Mouse (Mus musculus): ENCODE measurements around the gene Col17a1. TPM values are rescaled to one million over a fixed set of nuclear protein-coding genes. Genes with fewer than 3 reads are reported as not detected.
A peak's percentile ranks its signal among the peaks of the same experiment; 100 is the strongest.

Col17a1 gene
- polyA plus RNA-seq, 1 experiment from 2014 or later = 0.08 TPM

GRCm38 (mm10) chr19:47695725-47696124, 3.8 kb upstream of the Col17a1 start:
- Histone ChIP-seq H3K4me1 (ENCODE audit: control insufficient read depth, low read depth, low read length) (no peaks in the 10 kb centered on the region), H3K9me3 (replicated peaks; ENCODE audit: control insufficient read depth, low read length) (no peaks in the 10 kb centered on the region), H3K9ac (ENCODE audit: low read depth, low read length) (no peak overlapping the region), H3K27ac (ENCODE audit: low read length) (no peak overlapping the region), H3K27me3 (ENCODE audit: control insufficient read depth, insufficient read depth, low read depth, low read length) (no peaks in the 10 kb centered on the region), H3K36me3 (ENCODE audit: control insufficient read depth, insufficient read depth) (no peaks in the 10 kb centered on the region), H3K4me2 (ENCODE audit: low read depth, low read length) (no peak overlapping the region), H3K4me3 (ENCODE audit: low read depth, low read length) (no peak overlapping the region)
- ATAC-seq (ENCODE audit: low read depth) = no peak
- WGBS (ENCODE audit: insufficient replicate concordance) = 28% methylated on average over 6 of the region's 6 CpGs

DNA sequence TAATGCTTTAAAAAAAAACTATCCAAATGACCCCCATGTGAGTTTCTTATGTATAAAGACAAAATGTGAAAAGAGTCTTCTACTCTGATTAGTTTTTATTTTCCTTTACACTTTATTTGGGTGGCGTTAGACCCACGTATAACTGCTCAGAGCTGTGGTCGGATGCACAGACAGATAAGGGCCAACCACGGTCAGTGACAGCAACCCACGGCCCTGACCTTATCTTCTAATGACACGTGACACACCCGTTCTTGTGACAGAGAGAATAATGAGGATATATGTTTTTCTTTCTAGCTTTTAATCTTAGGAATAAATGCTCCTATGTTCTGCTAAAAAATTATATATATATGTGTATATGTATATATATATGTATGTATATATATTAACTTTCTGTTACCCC, 2.3 kb downstream of the Col17a1 start:
- Histone ChIP-seq H3K36me3 (ENCODE audit: control insufficient read depth, insufficient read depth) (no peaks in the 10 kb centered on the region), H3K27me3 (ENCODE audit: control insufficient read depth, insufficient read depth, low read depth, low read length) (no peaks in the 10 kb centered on the region), H3K4me1 (ENCODE audit: control insufficient read depth, low read depth, low read length) (no peaks in the 10 kb centered on the region), H3K4me2 (ENCODE audit: low read depth, low read length) (no peak overlapping the region), H3K9me3 (replicated peaks; ENCODE audit: control insufficient read depth, low read length) (no peaks in the 10 kb centered on the region), H3K27ac (ENCODE audit: low read length) (no peak overlapping the region), H3K4me3 (ENCODE audit: low read depth, low read length) (no peak overlapping the region), H3K9ac (ENCODE audit: low read depth, low read length) (no peak overlapping the region)
- WGBS (ENCODE audit: insufficient replicate concordance) = 29% methylated on average over 7 of the region's 7 CpGs
- no peak for ATAC-seq (ENCODE audit: low read depth)

GRCm38 (mm10) chr19:47678675-47679074, 13.2 kb downstream of the Col17a1 start:
- no peak overlapping the region for H3K27ac ChIP-seq (ENCODE audit: low read length)
- no peak overlapping the region for H3K4me2 ChIP-seq (ENCODE audit: low read depth, low read length)
- H3K9ac ChIP-seq (ENCODE audit: low read depth, low read length) = no peak overlapping the region
- H3K27me3 ChIP-seq (ENCODE audit: control insufficient read depth, insufficient read depth, low read depth, low read length) = no peaks in the 10 kb centered on the region
- no peak overlapping the region for H3K4me3 ChIP-seq (ENCODE audit: low read depth, low read length)
- no peaks in the 10 kb centered on the region for H3K4me1 ChIP-seq (ENCODE audit: control insufficient read depth, low read depth, low read length)
- no peak for ATAC-seq (ENCODE audit: low read depth)
- H3K36me3 ChIP-seq (ENCODE audit: control insufficient read depth, insufficient read depth) = no peaks in the 10 kb centered on the region
- 68% methylated on average over 12 of the region's 12 CpGs for WGBS (ENCODE audit: insufficient replicate concordance)
- H3K9me3 ChIP-seq (replicated peaks; ENCODE audit: control insufficient read depth, low read length) = no peaks in the 10 kb centered on the region

- no peaks in the 10 kb centered on the region for H3K9me3 ChIP-seq (replicated peaks; ENCODE audit: control insufficient read depth, low read length)
- no peaks in the 10 kb centered on the region for H3K36me3 ChIP-seq (ENCODE audit: control insufficient read depth, insufficient read depth)
- H3K4me2 ChIP-seq (ENCODE audit: low read depth, low read length) = no peak overlapping the region
- H3K9ac ChIP-seq (ENCODE audit: low read depth, low read length) = no peak overlapping the region
- H3K4me3 ChIP-seq (ENCODE audit: low read depth, low read length) = no peak overlapping the region
- no peak overlapping the region for H3K27ac ChIP-seq (ENCODE audit: low read length)
- no peaks in the 10 kb centered on the region for H3K27me3 ChIP-seq (ENCODE audit: control insufficient read depth, insufficient read depth, low read depth, low read length)
- 26% methylated on average over 8 of the region's 8 CpGs for WGBS (ENCODE audit: insufficient replicate concordance)
- H3K4me1 ChIP-seq (ENCODE audit: control insufficient read depth, low read depth, low read length) = no peaks in the 10 kb centered on the region
- no peak for ATAC-seq (ENCODE audit: low read depth)
These were observed 17.5 kb downstream of the Col17a1 start for GRCm38 (mm10) chr19:47674419-47674818.

DNA sequence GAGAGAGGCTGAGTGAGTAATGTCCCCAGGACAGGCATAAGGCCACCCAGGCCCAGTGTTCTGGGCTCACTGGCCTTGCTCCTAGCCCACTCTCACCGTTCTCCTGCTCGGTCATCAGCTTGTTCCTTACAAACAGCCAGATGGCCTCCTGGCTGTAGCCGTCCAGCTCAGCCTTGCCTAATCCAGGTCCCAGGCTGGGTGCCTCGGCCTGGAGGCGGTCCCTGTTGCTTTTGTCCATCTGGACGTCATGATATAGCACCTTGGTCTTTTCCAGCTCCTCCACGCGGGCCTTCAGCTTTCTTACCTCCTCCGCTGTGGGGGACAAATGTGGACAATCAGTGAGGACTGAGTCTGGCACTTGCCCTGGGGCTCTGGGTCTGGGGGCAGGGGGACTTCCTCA, 23.5 kb downstream of the Col17a1 start:
- H3K4me2 ChIP-seq (ENCODE audit: low read depth, low read length) = no peak overlapping the region
- H3K36me3 ChIP-seq (ENCODE audit: control insufficient read depth, insufficient read depth) = no peaks in the 10 kb centered on the region
- ATAC-seq (ENCODE audit: low read depth) = no peak
- H3K4me1 ChIP-seq (ENCODE audit: control insufficient read depth, low read depth, low read length) = no peaks in the 10 kb centered on the region
- no peak overlapping the region for H3K27ac ChIP-seq (ENCODE audit: low read length)
- 68% methylated on average over 9 of the region's 9 CpGs for WGBS (ENCODE audit: insufficient replicate concordance)
- H3K9ac ChIP-seq (ENCODE audit: low read depth, low read length) = no peak overlapping the region
- no peaks in the 10 kb centered on the region for H3K27me3 ChIP-seq (ENCODE audit: control insufficient read depth, insufficient read depth, low read depth, low read length)
- H3K9me3 ChIP-seq (replicated peaks; ENCODE audit: control insufficient read depth, low read length) = no peaks in the 10 kb centered on the region
- no peak overlapping the region for H3K4me3 ChIP-seq (ENCODE audit: low read depth, low read length)

DNA sequence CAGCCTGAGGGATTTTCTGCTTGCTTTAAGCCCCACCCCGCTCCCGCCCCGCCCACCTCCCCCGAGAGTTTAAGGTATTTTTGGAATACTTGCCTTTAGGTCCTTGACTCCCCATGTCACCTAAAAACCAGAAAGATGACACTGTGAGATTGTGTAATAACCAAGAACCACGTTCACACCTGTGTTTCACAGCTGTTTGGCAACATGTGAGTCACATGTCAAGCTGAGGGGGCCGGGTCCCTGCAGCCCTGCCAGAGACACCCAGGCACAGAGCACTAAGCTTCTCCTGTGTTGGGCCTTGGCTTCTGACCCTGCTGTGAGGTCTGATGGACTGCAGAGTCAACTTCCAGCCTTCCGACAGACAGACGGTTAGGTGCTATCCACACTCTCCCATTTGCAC, 24.3 kb downstream of the Col17a1 start:
- Histone ChIP-seq H3K4me2 (ENCODE audit: low read depth, low read length) (no peak overlapping the region), H3K4me3 (ENCODE audit: low read depth, low read length) (no peak overlapping the region), H3K9me3 (replicated peaks; ENCODE audit: control insufficient read depth, low read length) (no peaks in the 10 kb centered on the region), H3K27ac (ENCODE audit: low read length) (no peak overlapping the region), H3K9ac (ENCODE audit: low read depth, low read length) (no peak overlapping the region), H3K27me3 (ENCODE audit: control insufficient read depth, insufficient read depth, low read depth, low read length) (no peaks in the 10 kb centered on the region), H3K36me3 (ENCODE audit: control insufficient read depth, insufficient read depth) (no peaks in the 10 kb centered on the region), H3K4me1 (ENCODE audit: control insufficient read depth, low read depth, low read length) (no peaks in the 10 kb centered on the region)
- 47% methylated on average over 8 of the region's 8 CpGs for WGBS (ENCODE audit: insufficient replicate concordance)
- ATAC-seq (ENCODE audit: low read depth) = no peak

- Histone ChIP-seq H3K4me2 (ENCODE audit: low read depth, low read length) (no peak overlapping the region), H3K4me1 (ENCODE audit: control insufficient read depth, low read depth, low read length) (no peaks in the 10 kb centered on the region), H3K36me3 (ENCODE audit: control insufficient read depth, insufficient read depth) (no peaks in the 10 kb centered on the region), H3K9ac (ENCODE audit: low read depth, low read length) (no peak overlapping the region), H3K27me3 (ENCODE audit: control insufficient read depth, insufficient read depth, low read depth, low read length) (no peaks in the 10 kb centered on the region), H3K4me3 (ENCODE audit: low read depth, low read length) (no peak overlapping the region), H3K9me3 (replicated peaks; ENCODE audit: control insufficient read depth, low read length) (no peaks in the 10 kb centered on the region), H3K27ac (ENCODE audit: low read length) (no peak overlapping the region)
- 74% methylated on average over 9 of the region's 9 CpGs for WGBS (ENCODE audit: insufficient replicate concordance)
- ATAC-seq (ENCODE audit: low read depth) = 0 out of 2 replicates have a peak, but pooled peaks have one; percentile 35
These were observed 32.0 kb downstream of the Col17a1 start for GRCm38 (mm10) chr19:47659765-47660408.

- Histone ChIP-seq H3K4me2 (ENCODE audit: low read depth, low read length) (no peak overlapping the region), H3K27me3 (ENCODE audit: control insufficient read depth, insufficient read depth, low read depth, low read length) (no peaks in the 10 kb centered on the region), H3K9me3 (replicated peaks; ENCODE audit: control insufficient read depth, low read length) (no peaks in the 10 kb centered on the region), H3K4me1 (ENCODE audit: control insufficient read depth, low read depth, low read length) (no peaks in the 10 kb centered on the region), H3K4me3 (ENCODE audit: low read depth, low read length) (no peak overlapping the region), H3K36me3 (ENCODE audit: control insufficient read depth, insufficient read depth) (no peaks in the 10 kb centered on the region), H3K9ac (ENCODE audit: low read depth, low read length) (no peak overlapping the region), H3K27ac (ENCODE audit: low read length) (no peak overlapping the region)
- 15% methylated on average over 5 of the region's 5 CpGs for WGBS (ENCODE audit: insufficient replicate concordance)
- no peak; the same call in 1 of the 2 replicates for ATAC-seq (ENCODE audit: low read depth)
These were observed 32.9 kb downstream of the Col17a1 start for GRCm38 (mm10) chr19:47658914-47659535.

DNA sequence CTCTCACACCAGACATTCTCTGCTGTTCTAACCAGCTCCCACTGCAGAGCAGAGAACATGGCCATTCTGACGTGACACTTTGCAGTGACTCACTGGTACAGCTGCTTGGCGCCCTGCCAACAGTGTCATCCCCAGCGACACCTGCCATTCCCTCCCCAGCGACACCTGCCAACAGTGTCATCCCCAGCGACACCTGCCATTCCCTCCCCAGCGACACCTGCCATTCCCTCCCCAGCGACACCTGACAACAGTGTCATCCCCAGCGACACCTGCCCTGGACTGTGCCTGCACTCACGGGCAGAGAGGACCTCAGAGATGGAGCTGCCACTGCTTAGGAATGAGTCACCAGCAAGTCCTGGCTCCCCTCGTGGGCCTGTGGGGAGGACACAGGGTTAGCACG, 37.0 kb downstream of the Col17a1 start:
- H3K27me3 ChIP-seq (ENCODE audit: control insufficient read depth, insufficient read depth, low read depth, low read length) = no peaks in the 10 kb centered on the region
- H3K4me2 ChIP-seq (ENCODE audit: low read depth, low read length) = no peak overlapping the region
- H3K4me1 ChIP-seq (ENCODE audit: control insufficient read depth, low read depth, low read length) = no peaks in the 10 kb centered on the region
- H3K9me3 ChIP-seq (replicated peaks; ENCODE audit: control insufficient read depth, low read length) = no peaks in the 10 kb centered on the region
- H3K4me3 ChIP-seq (ENCODE audit: low read depth, low read length) = no peak overlapping the region
- H3K36me3 ChIP-seq (ENCODE audit: control insufficient read depth, insufficient read depth) = no peaks in the 10 kb centered on the region
- H3K27ac ChIP-seq (ENCODE audit: low read length) = no peak overlapping the region
- WGBS (ENCODE audit: insufficient replicate concordance) = 65% methylated on average over 11 of the region's 11 CpGs
- no peak for ATAC-seq (ENCODE audit: low read depth)
- H3K9ac ChIP-seq (ENCODE audit: low read depth, low read length) = no peak overlapping the region

Data from liver, embryonic 16.5 days (tissue).